In genomic region chr7:25248846-25249313, GRCm38 (mm10) we compare ENCODE assay signal across 8 mouse cellular contexts. TPM values are rescaled to one million over a fixed set of nuclear protein-coding genes. Genes with fewer than 3 reads are reported as not detected.
DNase-seq lines count a peak whose midpoint lies in the region; ATAC-seq and TF ChIP-seq lines count a peak whose summit lies in the region.

No protein-coding gene starts in this region.

- H3K27me3 ChIP-seq in CH12.LX (replicated peaks) = peaks cover 2% of the 10 kb centered on the region
- no peaks in the 10 kb centered on the region for H3K27me3 ChIP-seq in embryonic facial prominence, embryonic 13.5 days
- no peaks in the 10 kb centered on the region for H3K27me3 ChIP-seq in kidney, embryonic 16.5 days (ENCODE audit: insufficient read depth, low read length)
- no peaks in the 10 kb centered on the region for H3K27me3 ChIP-seq in midbrain, embryonic 16.5 days (ENCODE audit: control insufficient read depth, insufficient read depth, low read depth, low read length)

- peak overlapping the region; percentile 87 for H3K9ac ChIP-seq in CH12.LX (ENCODE audit: insufficient read depth, low read depth)
- peak overlapping the region; percentile 98 for H3K9ac ChIP-seq in embryonic facial prominence, embryonic 13.5 days
- H3K9ac ChIP-seq in kidney, embryonic 16.5 days (replicated peaks; ENCODE audit: low read length) = peak overlapping the region; percentile 93
- peak overlapping the region; percentile 72 for H3K9ac ChIP-seq in midbrain, embryonic 16.5 days (ENCODE audit: low read depth, low read length)

- no peak for TF ChIP-seq CTCF in gastrocnemius, adult 2 months (IDR thresholded peaks at IDR 0.05)
- no peak for TF ChIP-seq CTCF in CH12.LX (conservative IDR thresholded peaks at IDR 0.05 in 1 of 2, IDR thresholded peaks at IDR 0.05 in 1 of 2; ENCODE audit: low read depth in 2 of 2, low read length in 2 of 2)

- no peak for DNase-seq in gastrocnemius, adult 2 months
- no peak for DNase-seq in gastrocnemius, postnatal 25 days
- DNase-seq in CH12.LX (ENCODE audit: extremely low read depth) = no peak

- peaks cover 17% of the 10 kb centered on the region for H3K79me2 ChIP-seq in CH12.LX (replicated peaks; ENCODE audit: control insufficient read depth, extremely low read depth, insufficient read depth, poor library complexity, severe bottlenecking)

- WGBS in embryonic facial prominence, embryonic 13.5 days = under 1% methylated on average over 25 of the region's 25 CpGs
- WGBS in kidney, embryonic 16.5 days = under 1% methylated on average over 23 of the region's 25 CpGs
- under 1% methylated on average over 23 of the region's 25 CpGs for WGBS in midbrain, embryonic 16.5 days

- peak overlapping the region; percentile 97 for H3K27ac ChIP-seq in gastrocnemius, adult 2 months
- H3K27ac ChIP-seq in CH12.LX (ENCODE audit: insufficient read depth, low read depth) = no peak overlapping the region
- H3K27ac ChIP-seq in embryonic facial prominence, embryonic 13.5 days = peak overlapping the region; percentile 99
- peak overlapping the region; percentile 99 for H3K27ac ChIP-seq in kidney, embryonic 16.5 days (ENCODE audit: low read length)
- H3K27ac ChIP-seq in midbrain, embryonic 16.5 days (ENCODE audit: low read length) = peak overlapping the region; percentile 75

- peaks cover 11 to 29% of the 10 kb centered on the region in 2 experiments for H3K36me3 ChIP-seq in CH12.LX (replicated peaks in 1 of 2; ENCODE audit: control insufficient read depth in 1 of 2, insufficient read depth in 1 of 2, low read length in 1 of 2)
- peaks cover 23% of the 10 kb centered on the region for H3K36me3 ChIP-seq in embryonic facial prominence, embryonic 13.5 days
- H3K36me3 ChIP-seq in kidney, embryonic 16.5 days (ENCODE audit: insufficient read depth, low read length) = peaks cover 19% of the 10 kb centered on the region
- no peaks in the 10 kb centered on the region for H3K36me3 ChIP-seq in midbrain, embryonic 16.5 days (ENCODE audit: control insufficient read depth, insufficient read depth, low read length)

- no peak for TF ChIP-seq RAD21 in CH12.LX (IDR thresholded peaks at IDR 0.05; ENCODE audit: low read depth, low read length)

- peak overlapping the region; percentile 95 for H3K4me3 ChIP-seq in gastrocnemius, adult 2 months
- peak overlapping the region; percentile 48 to 94 (median 94) for H3K4me3 ChIP-seq in CH12.LX (replicated peaks in 1 of 3; ENCODE audit: low read depth in 2 of 3, low read length in 2 of 3, poor library complexity in 1 of 3)
- peak overlapping the region; percentile 93 for H3K4me3 ChIP-seq in embryonic facial prominence, embryonic 13.5 days
- peak overlapping the region; percentile 95 for H3K4me3 ChIP-seq in kidney, embryonic 16.5 days (ENCODE audit: low read length)
- H3K4me3 ChIP-seq in midbrain, embryonic 16.5 days (ENCODE audit: low read depth, low read length) = peak overlapping the region; percentile 76

- H3K4me2 ChIP-seq in CH12.LX (ENCODE audit: insufficient read depth, low read depth, poor library complexity, severe bottlenecking) = peak overlapping the region; percentile 60
- H3K4me2 ChIP-seq in embryonic facial prominence, embryonic 13.5 days = peak overlapping the region; percentile 98
- H3K4me2 ChIP-seq in kidney, embryonic 16.5 days (replicated peaks; ENCODE audit: low read depth, low read length) = peak overlapping the region; percentile 95
- H3K4me2 ChIP-seq in midbrain, embryonic 16.5 days (ENCODE audit: low read length) = peak overlapping the region; percentile 97

- no peaks in the 10 kb centered on the region for H3K9me3 ChIP-seq in CH12.LX (replicated peaks; ENCODE audit: low read length)
- no peaks in the 10 kb centered on the region for H3K9me3 ChIP-seq in embryonic facial prominence, embryonic 13.5 days
- H3K9me3 ChIP-seq in kidney, embryonic 16.5 days (ENCODE audit: low read length) = no peaks in the 10 kb centered on the region
- H3K9me3 ChIP-seq in midbrain, embryonic 16.5 days (replicated peaks; ENCODE audit: control insufficient read depth, low read length, poor library complexity, severe bottlenecking) = no peaks in the 10 kb centered on the region

- in situ Hi-C loops in CH12.LX (cut with MboI; ENCODE audit: low pct_ligation_motif_present, low pct_unique_long_range_greater_than_20kb, low sequenced_read_pairs) = no loop called here

- TF ChIP-seq EP300 in CH12.LX (IDR thresholded peaks at IDR 0.05; ENCODE audit: low read length) = no peak

- peaks cover 5 to 31% of the 10 kb centered on the region in 2 experiments; a peak in 3 of 4 replicates for H3K4me1 ChIP-seq in CH12.LX (ENCODE audit: control insufficient read depth in 1 of 2, insufficient read depth in 2 of 2)
- peaks cover 60% of the 10 kb centered on the region for H3K4me1 ChIP-seq in embryonic facial prominence, embryonic 13.5 days
- H3K4me1 ChIP-seq in kidney, embryonic 16.5 days (ENCODE audit: insufficient read depth, low read length) = peaks cover 55% of the 10 kb centered on the region
- peaks cover 52% of the 10 kb centered on the region for H3K4me1 ChIP-seq in midbrain, embryonic 16.5 days (ENCODE audit: control insufficient read depth, insufficient read depth, low read length)

- no peak for TF ChIP-seq POLR2A in CH12.LX (IDR thresholded peaks at IDR 0.05; ENCODE audit: low read depth, low read length)

- dilution Hi-C loops in CH12.LX (cut with MboI; ENCODE audit: extremely low pct_ligation_motif_present, extremely low pct_unique_long_range_greater_than_20kb, low sequenced_read_pairs) = no loop called here

- peak; percentile 17; the same call in 1 of the 2 replicates for ATAC-seq in embryonic facial prominence, embryonic 13.5 days (ENCODE audit: insufficient number of reproducible peaks, insufficient read depth, low FRiP score, low TSS enrichment, low read depth)
- peak; percentile 29 for ATAC-seq in kidney, embryonic 16.5 days (ENCODE audit: low FRiP score, low TSS enrichment)
- ATAC-seq in midbrain, embryonic 16.5 days = peak; percentile 5; the same call in 1 of the 2 replicates
- no peak for ATAC-seq in frontal cortex, adult (ENCODE audit: low TSS enrichment)
- ATAC-seq in erythroid progenitor cell, adult 5-6 weeks (replicated peaks; ENCODE audit: low FRiP score, poor library complexity, severe bottlenecking) = no peak

- intact Hi-C loops in gastrocnemius, adult 2 months (cut with DNase I) = no loop called here

RNA-seq across cellular contexts. Expression of gene Erf, which starts 1.7 kb away (rescaled TPM):
- total RNA-seq in gastrocnemius, adult 2 months (2021) = 1 to 10 TPM; 5.4 to 7.4 TPM
- 1 to 10 TPM; 5.8 to 7.2 TPM for total RNA-seq in gastrocnemius, postnatal 25 days (2021)
- total RNA-seq in CH12.LX (2012; rRNA removed) (13.0 and 13.2 TPM in 2 replicates), CH12.LX (2014; rRNA removed) (6.1 and 7.1 TPM in 2 replicates)
- 15.2 and 15.4 TPM in 2 replicates for polyA plus RNA-seq in CH12.LX (2012; ENCODE audit: insufficient read length, low read depth)
- polyA plus RNA-seq in embryonic facial prominence, embryonic 13.5 days (2015; fragmentation: Nextera tagmentation; extraction: Ambion mirVana) = 22.2 and 25.3 TPM in 2 replicates
- 12.5 and 15.2 TPM in 2 replicates for polyA plus RNA-seq in kidney, embryonic 16.5 days (2015; fragmentation: Nextera tagmentation; extraction: Ambion mirVana)
- polyA plus RNA-seq in midbrain, embryonic 16.5 days (2015; fragmentation: Nextera tagmentation; extraction: Ambion mirVana) = 2.3 and 2.8 TPM in 2 replicates
- total RNA-seq in erythroid progenitor cell, adult 5-6 weeks (2015; ENCODE audit: low replicate concordance) = 0.72 and 3.4 TPM in 2 replicates
- total RNA-seq in erythroid progenitor cell, adult 5-6 weeks (2017; ENCODE audit: low replicate concordance) = 0.61 and 1.8 TPM in 2 replicates

RNA-seq across cellular contexts. Expression of gene Gsk3a, which starts 11.2 kb away (rescaled TPM):
- total RNA-seq in gastrocnemius, adult 2 months (2021) = 10 to 100 TPM; 74.1 to 77.4 TPM
- total RNA-seq in gastrocnemius, postnatal 25 days (2021) = 10 to 100 TPM; 59.5 to 66.2 TPM
- 47.5 and 55.1 TPM in 2 replicates for total RNA-seq in CH12.LX (2012; rRNA removed)
- total RNA-seq in CH12.LX (2014; rRNA removed) = 44.1 and 45.8 TPM in 2 replicates
- polyA plus RNA-seq in CH12.LX (2012; ENCODE audit: insufficient read length, low read depth) = 72.2 and 76.1 TPM in 2 replicates
- polyA plus RNA-seq in embryonic facial prominence, embryonic 13.5 days (2015; fragmentation: Nextera tagmentation; extraction: Ambion mirVana) = 11.4 and 14.4 TPM in 2 replicates
- 9.0 and 9.9 TPM in 2 replicates for polyA plus RNA-seq in kidney, embryonic 16.5 days (2015; fragmentation: Nextera tagmentation; extraction: Ambion mirVana)
- 16.2 and 17.8 TPM in 2 replicates for polyA plus RNA-seq in midbrain, embryonic 16.5 days (2015; fragmentation: Nextera tagmentation; extraction: Ambion mirVana)
- total RNA-seq in erythroid progenitor cell, adult 5-6 weeks (2015; ENCODE audit: low replicate concordance) = 122 and 132 TPM in 2 replicates
- total RNA-seq in erythroid progenitor cell, adult 5-6 weeks (2017; ENCODE audit: low replicate concordance) = 53.0 and 74.3 TPM in 2 replicates

RNA-seq across cellular contexts. Expression of gene Cic, which starts 18.6 kb away (rescaled TPM):
- total RNA-seq in gastrocnemius, adult 2 months (2021) = 10 to 100 TPM; 37.0 to 40.4 TPM
- total RNA-seq in gastrocnemius, postnatal 25 days (2021) = 10 to 100 TPM; 29.0 to 30.4 TPM
- total RNA-seq in CH12.LX (2012; rRNA removed) (17.5 and 21.7 TPM in 2 replicates), CH12.LX (2014; rRNA removed) (2.2 and 2.5 TPM in 2 replicates)
- polyA plus RNA-seq in CH12.LX (2012; ENCODE audit: insufficient read length, low read depth) = 31.2 and 34.5 TPM in 2 replicates
- 46.2 and 47.4 TPM in 2 replicates for polyA plus RNA-seq in embryonic facial prominence, embryonic 13.5 days (2015; fragmentation: Nextera tagmentation; extraction: Ambion mirVana)
- polyA plus RNA-seq in kidney, embryonic 16.5 days (2015; fragmentation: Nextera tagmentation; extraction: Ambion mirVana) = 28.9 and 30.8 TPM in 2 replicates
- 33.8 and 38.8 TPM in 2 replicates for polyA plus RNA-seq in midbrain, embryonic 16.5 days (2015; fragmentation: Nextera tagmentation; extraction: Ambion mirVana)
- total RNA-seq in erythroid progenitor cell, adult 5-6 weeks (2015; ENCODE audit: low replicate concordance) = 114 and 181 TPM in 2 replicates
- 70.5 and 90.7 TPM in 2 replicates for total RNA-seq in erythroid progenitor cell, adult 5-6 weeks (2017; ENCODE audit: low replicate concordance)

RNA-seq across cellular contexts. Expression of gene Zfp526, which starts 27.7 kb away (rescaled TPM):
- 1 to 10 TPM; 5.5 to 6.1 TPM for total RNA-seq in gastrocnemius, adult 2 months (2021)
- 1 to 10 TPM; 4.6 to 5.2 TPM for total RNA-seq in gastrocnemius, postnatal 25 days (2021)
- total RNA-seq in CH12.LX (2012; rRNA removed) = 6.5 and 7.4 TPM in 2 replicates
- total RNA-seq in CH12.LX (2014; rRNA removed) = 2.0 and 2.2 TPM in 2 replicates
- polyA plus RNA-seq in CH12.LX (2012; ENCODE audit: insufficient read length, low read depth) = 6.5 and 7.0 TPM in 2 replicates
- 2.9 and 3.4 TPM in 2 replicates for polyA plus RNA-seq in embryonic facial prominence, embryonic 13.5 days (2015; fragmentation: Nextera tagmentation; extraction: Ambion mirVana)
- 2.7 and 3.0 TPM in 2 replicates for polyA plus RNA-seq in kidney, embryonic 16.5 days (2015; fragmentation: Nextera tagmentation; extraction: Ambion mirVana)
- 1.7 TPM in 2 replicates for polyA plus RNA-seq in midbrain, embryonic 16.5 days (2015; fragmentation: Nextera tagmentation; extraction: Ambion mirVana)
- 18.0 and 32.8 TPM in 2 replicates for total RNA-seq in erythroid progenitor cell, adult 5-6 weeks (2015; ENCODE audit: low replicate concordance)
- total RNA-seq in erythroid progenitor cell, adult 5-6 weeks (2017; ENCODE audit: low replicate concordance) = 27.6 and 29.6 TPM in 2 replicates

RNA-seq across cellular contexts. Expression of gene Dedd2, which starts 28.5 kb away (rescaled TPM):
- 1 to 10 TPM; 9.3 to 9.4 TPM for total RNA-seq in gastrocnemius, adult 2 months (2021)
- 1 to 10 TPM; 7.2 to 7.9 TPM for total RNA-seq in gastrocnemius, postnatal 25 days (2021)
- total RNA-seq in CH12.LX (2012; rRNA removed) = 11.7 and 12.1 TPM in 2 replicates
- total RNA-seq in CH12.LX (2014; rRNA removed) = 10.7 and 13.9 TPM in 2 replicates
- polyA plus RNA-seq in CH12.LX (2012; ENCODE audit: insufficient read length, low read depth) = 10.2 and 10.6 TPM in 2 replicates
- 8.7 and 9.9 TPM in 2 replicates for polyA plus RNA-seq in embryonic facial prominence, embryonic 13.5 days (2015; fragmentation: Nextera tagmentation; extraction: Ambion mirVana)
- polyA plus RNA-seq in kidney, embryonic 16.5 days (2015; fragmentation: Nextera tagmentation; extraction: Ambion mirVana) = 12.0 and 13.2 TPM in 2 replicates
- polyA plus RNA-seq in midbrain, embryonic 16.5 days (2015; fragmentation: Nextera tagmentation; extraction: Ambion mirVana) = 14.1 and 14.6 TPM in 2 replicates
- total RNA-seq in erythroid progenitor cell, adult 5-6 weeks (2015; ENCODE audit: low replicate concordance) = 29.9 and 31.4 TPM in 2 replicates
- 87.7 and 89.0 TPM in 2 replicates for total RNA-seq in erythroid progenitor cell, adult 5-6 weeks (2017; ENCODE audit: low replicate concordance)

Comparison
In these comparisons a context has a peak if more than half of its experiments do, and no peak if none do; other contexts are left out.
1. ATAC-seq: peak in embryonic facial prominence, embryonic 13.5 days (single experiment), kidney, embryonic 16.5 days (single experiment) and midbrain, embryonic 16.5 days (single experiment); none in frontal cortex, adult (single experiment) and erythroid progenitor cell, adult 5-6 weeks (single experiment).
2. Peak in every context shown above with its lines, with median percentiles within 50 percentile points of each other: H3K4me3 ChIP-seq, H3K4me2 ChIP-seq and H3K9ac ChIP-seq.